Mouse (Mus musculus): ENCODE results near the gene Commd9. TPM values are rescaled to one million over a fixed set of nuclear protein-coding genes. Genes with fewer than 3 reads are reported as not detected.

Gene Commd9
- total RNA-seq, 2 experiments from 2014 or later: 44.0 to 45.3 TPM

DNA sequence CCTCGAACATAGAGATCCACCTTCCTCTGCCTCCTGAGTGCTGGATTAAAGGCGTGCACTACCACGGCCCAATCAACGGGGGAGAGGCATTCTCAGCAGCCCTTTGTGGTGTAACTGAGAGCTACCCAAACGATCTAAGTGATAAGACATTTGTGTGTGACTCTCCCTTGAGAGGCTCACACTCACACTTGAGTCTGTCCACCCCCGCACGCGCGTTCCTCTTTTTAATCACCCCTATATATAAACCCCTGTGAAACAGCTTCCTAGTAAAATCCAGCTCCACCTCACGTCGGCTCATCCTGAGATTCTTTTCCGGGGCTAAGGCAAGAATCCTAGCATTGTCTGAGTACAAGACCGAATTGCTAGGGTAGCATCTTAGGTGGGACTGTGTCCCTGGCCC, 22.7 kb downstream of the Commd9 start:
- DNase-seq (ENCODE audit: low spot score in 2 of 2): no peak

GRCm38 (mm10) chr2:101909326-101910080, 23.5 kb downstream of the Commd9 start:
- DNase-seq (ENCODE audit: low spot score in 2 of 2): no peak

DNA sequence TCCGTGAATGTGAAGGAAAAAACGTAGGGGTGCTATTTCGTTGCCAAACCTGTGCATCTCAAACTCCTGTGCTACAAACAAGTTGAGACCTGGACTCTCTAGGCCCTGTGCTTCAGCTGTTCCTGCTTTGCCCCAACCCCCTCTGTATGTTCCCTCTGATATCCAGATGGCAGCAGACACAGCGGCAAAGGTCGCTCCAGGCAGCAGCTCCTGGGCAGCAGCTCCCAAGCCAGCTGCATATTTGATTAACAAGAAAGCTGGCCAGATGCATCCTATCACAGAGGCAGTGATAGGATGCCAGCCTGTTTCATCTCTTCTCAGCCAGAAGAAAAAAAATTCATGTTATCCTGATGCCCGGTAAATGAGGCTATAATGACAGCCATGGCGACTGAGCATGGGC, 32.5 kb downstream of the Commd9 start:
- DNase-seq (ENCODE audit: low spot score in 2 of 2): no peak

GRCm38 (mm10) chr2:101920136-101920554, 34.1 kb downstream of the Commd9 start:
- no peak for DNase-seq (ENCODE audit: low spot score in 2 of 2)

GRCm38 (mm10) chr2:101922302-101922701, 36.3 kb downstream of the Commd9 start:
- DNase-seq (ENCODE audit: low spot score in 2 of 2): no peak

DNA sequence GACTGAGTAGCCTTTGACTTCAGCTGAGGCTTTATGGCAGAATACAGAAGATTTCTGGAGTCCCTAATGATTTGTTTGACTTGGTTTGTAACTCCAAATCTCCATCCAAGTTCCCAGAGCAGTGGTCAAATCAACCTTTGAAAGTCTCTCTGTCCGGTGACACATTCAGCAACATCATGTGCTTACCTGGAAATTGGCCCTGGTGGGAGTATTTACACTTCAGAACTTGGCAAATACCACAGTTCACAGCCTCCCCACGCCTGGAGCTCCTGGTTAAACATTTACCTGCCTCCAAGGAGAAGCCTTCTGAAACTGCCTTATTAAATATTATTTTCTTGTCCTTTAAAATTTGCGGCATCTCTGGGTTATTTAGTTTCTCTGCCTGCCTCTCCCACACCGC, 37.1 kb downstream of the Commd9 start:
- no peak for DNase-seq (ENCODE audit: low spot score in 2 of 2)

DNA sequence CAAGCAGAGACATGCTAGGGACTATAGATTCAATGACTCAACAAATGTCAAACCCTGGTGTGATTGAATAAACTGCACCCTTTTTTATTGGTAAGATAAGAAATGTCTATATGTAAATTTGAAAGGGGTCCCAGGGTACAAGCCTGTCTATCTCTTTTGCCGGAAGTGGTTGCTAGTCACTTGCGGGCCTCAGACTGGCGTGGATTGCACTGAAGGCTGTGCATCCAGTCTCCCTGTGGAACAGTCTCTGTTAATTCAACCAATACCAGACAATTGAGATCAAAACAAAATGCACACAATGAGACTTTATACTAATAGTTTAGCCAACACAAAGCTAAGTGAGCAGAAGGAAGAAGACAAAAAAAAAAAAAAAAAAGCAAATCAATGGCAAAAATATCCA, 39.1 kb downstream of the Commd9 start:
- no peak for DNase-seq (ENCODE audit: low spot score in 2 of 2)

DNA sequence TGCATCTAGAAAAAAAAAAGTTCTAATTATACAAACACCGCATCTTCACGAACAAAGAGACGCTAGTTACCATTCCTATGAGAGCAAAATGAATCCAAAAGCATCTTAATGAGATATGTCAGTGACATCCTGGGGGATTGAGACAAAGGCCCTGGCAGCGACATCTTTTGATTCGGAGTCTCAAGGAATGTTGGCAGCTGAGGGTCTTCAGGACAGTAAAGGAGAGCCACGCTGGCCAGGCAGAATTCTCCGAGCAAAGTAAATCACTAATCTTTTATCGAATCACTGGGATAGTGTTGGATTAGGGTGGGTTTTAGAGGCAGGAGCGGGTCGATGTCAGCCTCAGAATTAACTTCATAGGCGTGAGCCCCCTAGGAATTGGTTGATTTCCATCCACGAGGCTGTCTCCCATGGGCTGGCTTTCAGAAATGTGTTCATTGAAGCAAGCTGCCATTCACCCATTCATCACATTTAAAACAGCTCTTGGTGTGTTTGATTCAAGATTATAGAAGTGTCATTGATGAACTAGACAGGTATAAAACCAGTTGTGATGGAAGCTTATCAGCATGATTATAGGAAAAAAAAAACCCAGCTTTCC, 39.6 kb downstream of the Commd9 start:
- DNase-seq (ENCODE audit: low spot score in 2 of 2): no peak

DNA sequence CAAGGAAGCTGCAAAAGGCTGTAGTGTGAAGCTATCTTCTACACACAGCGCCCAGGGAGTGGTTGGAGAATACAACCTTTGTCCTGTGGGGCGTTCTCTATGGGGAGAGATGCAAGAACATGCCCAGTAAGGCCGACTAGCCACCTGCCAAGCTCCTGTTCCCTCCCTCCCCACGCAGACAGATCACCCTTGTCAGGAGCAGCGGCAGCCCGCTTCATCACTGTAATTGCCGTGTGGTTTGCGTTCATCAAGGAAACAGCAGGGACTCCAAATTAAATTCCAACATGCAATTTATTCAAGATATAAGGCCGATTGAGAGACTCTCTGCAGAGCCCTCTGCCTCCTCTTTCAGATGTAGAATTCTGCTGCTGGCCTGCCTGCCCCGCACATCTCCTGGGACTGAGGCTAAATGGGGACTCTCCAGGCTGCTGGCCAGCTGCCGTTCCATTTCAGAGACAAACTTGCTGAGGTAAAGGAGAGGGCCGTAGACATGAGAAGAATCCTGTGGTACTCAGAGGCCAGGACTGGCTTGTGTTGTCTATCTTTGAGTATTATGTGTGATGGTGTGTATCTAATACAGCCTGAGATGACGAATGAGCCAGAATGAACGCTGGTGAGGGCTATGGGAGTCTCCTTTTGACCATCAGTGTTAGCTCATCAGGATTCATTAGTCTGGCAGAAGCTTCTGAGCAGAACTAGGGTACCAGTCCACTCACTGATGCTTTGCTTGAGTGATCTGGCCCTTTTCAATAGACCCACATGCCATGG, 46.3 kb downstream of the Commd9 start:
- DNase-seq (ENCODE audit: low spot score in 2 of 2): no peak

DNA sequence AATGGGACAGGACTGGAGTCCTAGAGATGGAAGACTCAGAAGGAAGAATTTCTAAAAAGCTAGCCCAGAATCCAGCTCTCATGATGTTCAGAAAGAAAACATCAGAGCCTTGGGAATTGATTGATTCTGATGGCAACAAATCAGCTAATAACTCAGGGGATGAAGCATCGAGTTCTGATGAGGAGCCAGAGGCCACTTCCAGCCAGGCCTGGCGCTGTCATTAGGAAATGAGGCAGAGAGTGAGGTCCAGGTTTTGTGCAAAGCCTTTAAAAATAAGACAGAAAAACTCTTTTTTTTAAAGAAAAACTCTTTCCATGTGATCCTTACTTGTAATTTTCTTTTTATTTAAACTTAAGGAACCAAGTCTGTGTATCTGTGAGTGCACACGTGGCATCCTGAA, 47.3 kb downstream of the Commd9 start:
- no peak for DNase-seq (ENCODE audit: low spot score in 2 of 2)

DNA sequence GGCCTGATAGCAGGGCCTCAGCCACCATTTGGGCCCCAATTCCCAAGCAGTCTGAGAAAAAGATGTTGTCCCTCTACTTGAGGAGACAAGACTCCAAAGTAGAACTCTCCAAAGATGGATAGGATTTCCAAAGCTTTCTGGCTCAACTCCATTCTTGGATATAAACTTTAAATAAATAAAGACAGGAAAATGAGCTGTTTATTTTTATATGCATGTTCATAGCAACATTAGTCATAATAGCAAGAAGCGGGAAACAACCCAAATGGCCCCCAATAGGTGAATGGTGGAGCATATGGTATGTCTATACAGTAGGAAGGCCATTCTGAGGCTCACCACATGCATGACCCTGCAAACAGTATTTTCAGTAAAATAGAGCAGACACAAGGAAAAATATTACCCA, 49.0 kb downstream of the Commd9 start:
- no peak for DNase-seq (ENCODE audit: low spot score in 2 of 2)

GRCm38 (mm10) chr2:101950716-101951520, 64.9 kb downstream of the Commd9 start:
- no peak for DNase-seq (ENCODE audit: low spot score in 2 of 2)

Other genes with a start within 250 kb of the Commd9 start
- gene Rag1, start 236.7 kb upstream of the Commd9 start, total RNA-seq (2021): under 1 TPM; 0.17 to 0.31 TPM
- gene B230118H07Rik, start 236.7 kb upstream of the Commd9 start, total RNA-seq (2021): 10 to 100 TPM; 30.9 to 41.7 TPM
- gene Traf6, start 207.8 kb upstream of the Commd9 start, total RNA-seq (2021): 10 to 100 TPM; 26.2 to 26.5 TPM
- 1 to 10 TPM; 4.8 to 6.1 TPM for gene Prr5l, start 3.2 kb upstream of the Commd9 start, total RNA-seq (2021)

All from adrenal gland, postnatal 4 days (tissue).